Mouse (Mus musculus): Measurements from ENCODE around the gene Coq9. TPM values are rescaled to one million over a fixed set of nuclear protein-coding genes. Genes with fewer than 3 reads are reported as not detected.

Gene Coq9
- total RNA-seq, 1 experiment = 42.9 TPM

GRCm38 (mm10) chr8:94876197-94876730 lies 38.1 kb downstream of the Coq9 start, which contains the start of gene Dok4:
Dok4 (minus strand) TSS chr8:94876330.
- H3K9me3 ChIP-seq (ENCODE audit: control insufficient read depth, insufficient read depth, low read depth, low read length) = no peaks in the 10 kb centered on the region
- DNase-seq (ENCODE audit: low read depth, low spot score) = no peak
- no peaks in the 10 kb centered on the region for H3K36me3 ChIP-seq (ENCODE audit: control insufficient read depth, insufficient read depth, low read length, poor library complexity, severe bottlenecking)
- no peak for TF ChIP-seq HCFC1 (IDR thresholded peaks at IDR 0.05; ENCODE audit: borderline replicate concordance, insufficient read depth, low read length)
- TF ChIP-seq CHD2 (IDR thresholded peaks at IDR 0.05; ENCODE audit: low read depth, low read length) = no peak
- TF ChIP-seq ZNF384 (IDR thresholded peaks at IDR 0.05; ENCODE audit: low read depth, low read length) = no peak
- TF ChIP-seq MAFK (IDR thresholded peaks at IDR 0.05; ENCODE audit: insufficient read depth, low read depth, low read length) = no peak
- no peak for TF ChIP-seq ZC3H11A (IDR thresholded peaks at IDR 0.05; ENCODE audit: borderline replicate concordance, low read depth, low read length)
- H3K4me3 ChIP-seq (ENCODE audit: insufficient read depth in 1 of 2, low read depth in 1 of 2, low read length in 2 of 2, poor library complexity in 1 of 2, severe bottlenecking in 1 of 2) = peak within 1 kb of the TSS; percentile 64 to 78
- in situ Hi-C loops (cut with MboI; ENCODE audit: low sequenced_read_pairs in 2 of 2, unreplicated experiment in 2 of 2) = no loop called here
- peak within 1 kb of the TSS; percentile 39; the same call in 1 of the 2 replicates for H3K9ac ChIP-seq (ENCODE audit: insufficient read depth, low read depth, low read length, poor library complexity, severe bottlenecking)
- peaks cover 5 to 13% of the 10 kb centered on the region in 2 experiments; a peak in 2 of 4 replicates for H3K4me1 ChIP-seq (ENCODE audit: control insufficient read depth in 2 of 2, insufficient read depth in 2 of 2, low read length in 2 of 2, poor library complexity in 1 of 2)
- no peak within 1 kb of the TSS for H3K27ac ChIP-seq (ENCODE audit: insufficient read depth, low read depth, low read length, poor library complexity, severe bottlenecking)

- Histone ChIP-seq H3K4me3 (ENCODE audit: insufficient read depth in 1 of 2, low read depth in 1 of 2, low read length in 2 of 2, poor library complexity in 1 of 2, severe bottlenecking in 1 of 2) (no peak overlapping the region), H3K4me1 (ENCODE audit: control insufficient read depth in 2 of 2, insufficient read depth in 2 of 2, low read length in 2 of 2, poor library complexity in 1 of 2) (peaks cover 5 to 12% of the 10 kb centered on the region in 2 experiments; a peak in 2 of 4 replicates), H3K36me3 (ENCODE audit: control insufficient read depth, insufficient read depth, low read length, poor library complexity, severe bottlenecking) (no peaks in the 10 kb centered on the region), H3K9ac (ENCODE audit: insufficient read depth, low read depth, low read length, poor library complexity, severe bottlenecking) (no peak overlapping the region; the same call in 1 of the 2 replicates), H3K27ac (ENCODE audit: insufficient read depth, low read depth, low read length, poor library complexity, severe bottlenecking) (no peak overlapping the region), H3K9me3 (ENCODE audit: control insufficient read depth, insufficient read depth, low read depth, low read length) (no peaks in the 10 kb centered on the region)
- TF ChIP-seq ZC3H11A (IDR thresholded peaks at IDR 0.05; ENCODE audit: borderline replicate concordance, low read depth, low read length) (no peak), HCFC1 (IDR thresholded peaks at IDR 0.05; ENCODE audit: borderline replicate concordance, insufficient read depth, low read length) (no peak), CHD2 (IDR thresholded peaks at IDR 0.05; ENCODE audit: low read depth, low read length) (no peak), MAFK (IDR thresholded peaks at IDR 0.05; ENCODE audit: insufficient read depth, low read depth, low read length) (no peak), ZNF384 (IDR thresholded peaks at IDR 0.05; ENCODE audit: low read depth, low read length) (no peak)
- in situ Hi-C loops (cut with MboI; ENCODE audit: low sequenced_read_pairs in 2 of 2, unreplicated experiment in 2 of 2) = no loop called here
- no peak for DNase-seq (ENCODE audit: low read depth, low spot score)
Observed at GRCm38 (mm10) chr8:94876820-94877219, 38.7 kb downstream of the Coq9 start.

GRCm38 (mm10) chr8:94880742-94881141 lies 42.6 kb downstream of the Coq9 start:
- no peak for DNase-seq (ENCODE audit: low read depth, low spot score)
- no peak overlapping the region for H3K4me3 ChIP-seq (ENCODE audit: insufficient read depth in 1 of 2, low read depth in 1 of 2, low read length in 2 of 2, poor library complexity in 1 of 2, severe bottlenecking in 1 of 2)
- no peak overlapping the region for H3K27ac ChIP-seq (ENCODE audit: insufficient read depth, low read depth, low read length, poor library complexity, severe bottlenecking)
- in situ Hi-C loops (cut with MboI; ENCODE audit: low sequenced_read_pairs in 2 of 2, unreplicated experiment in 2 of 2) = no loop called here
- no peaks in the 10 kb centered on the region for H3K36me3 ChIP-seq (ENCODE audit: control insufficient read depth, insufficient read depth, low read length, poor library complexity, severe bottlenecking)
- no peak overlapping the region for H3K9ac ChIP-seq (ENCODE audit: insufficient read depth, low read depth, low read length, poor library complexity, severe bottlenecking)
- TF ChIP-seq CHD2 (IDR thresholded peaks at IDR 0.05; ENCODE audit: low read depth, low read length) (no peak), MAFK (IDR thresholded peaks at IDR 0.05; ENCODE audit: insufficient read depth, low read depth, low read length) (no peak), ZC3H11A (IDR thresholded peaks at IDR 0.05; ENCODE audit: borderline replicate concordance, low read depth, low read length) (no peak)
- no peaks in the 10 kb centered on the region for H3K9me3 ChIP-seq (ENCODE audit: control insufficient read depth, insufficient read depth, low read depth, low read length)
- H3K4me1 ChIP-seq (ENCODE audit: control insufficient read depth in 2 of 2, insufficient read depth in 2 of 2, low read length in 2 of 2, poor library complexity in 1 of 2) = peaks cover 0 to 4% of the 10 kb centered on the region in 2 experiments; a peak in 1 of 4 replicates

GRCm38 (mm10) chr8:94888383-94889036 lies 50.4 kb downstream of the Coq9 start:
- no peaks in the 10 kb centered on the region for H3K4me1 ChIP-seq (ENCODE audit: control insufficient read depth in 2 of 2, insufficient read depth in 2 of 2, low read length in 2 of 2, poor library complexity in 1 of 2)
- H3K9me3 ChIP-seq (ENCODE audit: control insufficient read depth, insufficient read depth, low read depth, low read length) = no peaks in the 10 kb centered on the region
- H3K4me3 ChIP-seq (ENCODE audit: insufficient read depth in 1 of 2, low read depth in 1 of 2, low read length in 2 of 2, poor library complexity in 1 of 2, severe bottlenecking in 1 of 2) = no peak overlapping the region
- no peak for DNase-seq (ENCODE audit: low read depth, low spot score)
- TF ChIP-seq ZNF384 (IDR thresholded peaks at IDR 0.05; ENCODE audit: low read depth, low read length) (no peak), HCFC1 (IDR thresholded peaks at IDR 0.05; ENCODE audit: borderline replicate concordance, insufficient read depth, low read length) (no peak), ZC3H11A (IDR thresholded peaks at IDR 0.05; ENCODE audit: borderline replicate concordance, low read depth, low read length) (no peak), MAFK (IDR thresholded peaks at IDR 0.05; ENCODE audit: insufficient read depth, low read depth, low read length) (no peak), CHD2 (IDR thresholded peaks at IDR 0.05; ENCODE audit: low read depth, low read length) (no peak)
- no peak overlapping the region for H3K9ac ChIP-seq (ENCODE audit: insufficient read depth, low read depth, low read length, poor library complexity, severe bottlenecking)
- in situ Hi-C loops (cut with MboI; ENCODE audit: low sequenced_read_pairs in 2 of 2, unreplicated experiment in 2 of 2) = no loop called here
- no peaks in the 10 kb centered on the region for H3K36me3 ChIP-seq (ENCODE audit: control insufficient read depth, insufficient read depth, low read length, poor library complexity, severe bottlenecking)
- no peak overlapping the region for H3K27ac ChIP-seq (ENCODE audit: insufficient read depth, low read depth, low read length, poor library complexity, severe bottlenecking)

Measured in ES-E14 (cell line).